Mouse (Mus musculus) midbrain, embryonic 12.5 days (tissue): ENCODE results near the gene Usp35. TPM values are rescaled to one million over a fixed set of nuclear protein-coding genes. Genes with fewer than 3 reads are reported as not detected.

ENCODE experiments used
- ATAC-seq: fragments of 200-750 bp; cut with Nextera tagmentation; 2 replicates; pipeline ENCODE4 v1.8.0; 2017; ENCODE audit warnings: low read depth, moderate TSS enrichment, moderate library complexity; ENCODE audit not compliant: low FRiP score
- H3K27ac ChIP-seq: fragments of 300-500 bp; sonication (generic); replicated peaks from 2 replicates; pipeline ENCODE4 v1.5.1; 2016; ENCODE audit warnings: mild to moderate bottlenecking
- H3K27me3 ChIP-seq: fragments of 300-500 bp; sonication (generic); 2 replicates; pipeline ENCODE4 v1.6.1; 2016; ENCODE audit warnings: mild to moderate bottlenecking
- H3K36me3 ChIP-seq: fragments of 300-500 bp; sonication (generic); 2 replicates; pipeline ENCODE4 v1.6.1; 2016
- H3K4me1 ChIP-seq: fragments of 300-500 bp; sonication (generic); 2 replicates; pipeline ENCODE4 v1.6.1; 2016
- H3K4me2 ChIP-seq: fragments of 300-500 bp; sonication (generic); replicated peaks from 2 replicates; pipeline ENCODE4 v1.6.1; 2016; ENCODE audit warnings: mild to moderate bottlenecking, moderate library complexity
- H3K4me3 ChIP-seq: fragments of 300-500 bp; sonication (generic); 2 replicates; pipeline ENCODE4 v1.5.1; 2016; ENCODE audit warnings: mild to moderate bottlenecking
- H3K9ac ChIP-seq: fragments of 300-500 bp; sonication (generic); replicated peaks from 2 replicates; pipeline ENCODE4 v1.6.1; 2016; ENCODE audit warnings: mild to moderate bottlenecking, moderate library complexity
- H3K9me3 ChIP-seq: fragments of 300-500 bp; sonication (generic); 2 replicates; pipeline ENCODE4 v1.6.1; 2016; ENCODE audit warnings: mild to moderate bottlenecking
- WGBS: fragments of 180-500 bp; shearing (Covaris S2); methylation state at CpG from one replicate; pipeline ENCODE4 v1.1.7; 2016; 5-methylcytosine and 5-hydroxymethylcytosine counted together
- polyA plus RNA-seq: library from polyadenylated mRNA; unstranded; fragments of >200 nt; fragmentation: Nextera tagmentation; extraction: Ambion mirVana; gene quantifications from 2 replicates; pipeline ENCODE4 v1.2.1, GENCODE M21; 2016

The Usp35 gene
- polyA plus RNA-seq, 1 experiment from 2014 or later, result 3.2 TPM

GRCm38 (mm10) chr7:97356253-97356652 lies 24.4 kb upstream of the Usp35 start:
- 80% methylated on average over 5 of the region's 5 CpGs for WGBS
- ATAC-seq, result no peak
- no peak overlapping the region for H3K4me3 ChIP-seq

GRCm38 (mm10) chr7:97355068-97355841 lies 23.4 kb upstream of the Usp35 start:
- Histone ChIP-seq H3K27ac (no peak overlapping the region), H3K4me2 (no peak overlapping the region), H3K9ac (no peak overlapping the region), H3K36me3 (no peaks in the 10 kb centered on the region), H3K27me3 (0 out of 2 replicates have a peak, but pooled peaks cover 3% of the 10 kb centered on the region), H3K4me1 (peaks cover 11% of the 10 kb centered on the region; the same call in 1 of the 2 replicates), H3K4me3 (no peak overlapping the region), H3K9me3 (no peaks in the 10 kb centered on the region)
- 46% methylated on average over 13 of the region's 13 CpGs for WGBS
- ATAC-seq, result no peak

More at GRCm38 (mm10) chr7:97356253-97356652, 24.4 kb upstream of the Usp35 start:
- H3K4me1 ChIP-seq, result peaks cover 6% of the 10 kb centered on the region; the same call in 1 of the 2 replicates
- no peak overlapping the region for H3K4me2 ChIP-seq
- no peak overlapping the region for H3K27ac ChIP-seq
- 0 out of 2 replicates have a peak, but pooled peaks cover 3% of the 10 kb centered on the region for H3K27me3 ChIP-seq
- H3K36me3 ChIP-seq, result no peaks in the 10 kb centered on the region
- no peak overlapping the region for H3K9ac ChIP-seq
- H3K9me3 ChIP-seq, result no peaks in the 10 kb centered on the region

GRCm38 (mm10) chr7:97353356-97353755 lies 21.5 kb upstream of the Usp35 start:
- 0 out of 2 replicates have a peak, but pooled peaks cover 3% of the 10 kb centered on the region for H3K27me3 ChIP-seq
- ATAC-seq, result no peak
- WGBS, result 88% methylated on average over 6 of the region's 6 CpGs
- H3K9ac ChIP-seq, result no peak overlapping the region
- H3K27ac ChIP-seq, result no peak overlapping the region
- no peaks in the 10 kb centered on the region for H3K9me3 ChIP-seq
- H3K4me2 ChIP-seq, result no peak overlapping the region
- peaks cover 9% of the 10 kb centered on the region; the same call in 1 of the 2 replicates for H3K4me1 ChIP-seq
- H3K36me3 ChIP-seq, result no peaks in the 10 kb centered on the region
- no peak overlapping the region for H3K4me3 ChIP-seq

- no peak overlapping the region for H3K9ac ChIP-seq
- H3K27me3 ChIP-seq, result 0 out of 2 replicates have a peak, but pooled peaks cover 3% of the 10 kb centered on the region
- H3K4me3 ChIP-seq, result no peak overlapping the region
- peaks cover 9% of the 10 kb centered on the region; the same call in 1 of the 2 replicates for H3K4me1 ChIP-seq
- H3K4me2 ChIP-seq, result no peak overlapping the region
- WGBS, result 87% methylated on average over 11 of the region's 11 CpGs
- ATAC-seq, result no peak
- H3K9me3 ChIP-seq, result no peaks in the 10 kb centered on the region
- no peak overlapping the region for H3K27ac ChIP-seq
- H3K36me3 ChIP-seq, result 0 out of 2 replicates have a peak, but pooled peaks cover 8% of the 10 kb centered on the region
These were observed 20.1 kb upstream of the Usp35 start for GRCm38 (mm10) chr7:97351792-97352513.

GRCm38 (mm10) chr7:97350891-97351290 lies 19.1 kb upstream of the Usp35 start:
- no peaks in the 10 kb centered on the region for H3K9me3 ChIP-seq
- H3K27me3 ChIP-seq, result 0 out of 2 replicates have a peak, but pooled peaks cover 3% of the 10 kb centered on the region
- peak overlapping the region; percentile 35; the same call in 1 of the 2 replicates for H3K27ac ChIP-seq
- WGBS, result 81% methylated on average over 5 of the region's 5 CpGs
- peaks cover 13% of the 10 kb centered on the region; the same call in 1 of the 2 replicates for H3K4me1 ChIP-seq
- H3K4me3 ChIP-seq, result no peak overlapping the region
- 0 out of 2 replicates have a peak, but pooled peaks cover 8% of the 10 kb centered on the region for H3K36me3 ChIP-seq
- H3K4me2 ChIP-seq, result no peak overlapping the region
- no peak overlapping the region for H3K9ac ChIP-seq
- no peak for ATAC-seq

GRCm38 (mm10) chr7:97349438-97349837 lies 17.6 kb upstream of the Usp35 start:
- ATAC-seq, result no peak
- Histone ChIP-seq H3K4me3 (no peak overlapping the region), H3K9ac (no peak overlapping the region), H3K4me2 (no peak overlapping the region), H3K36me3 (0 out of 2 replicates have a peak, but pooled peaks cover 8% of the 10 kb centered on the region), H3K9me3 (no peaks in the 10 kb centered on the region), H3K27me3 (no peaks in the 10 kb centered on the region), H3K4me1 (peaks cover 10% of the 10 kb centered on the region; the same call in 1 of the 2 replicates), H3K27ac (no peak overlapping the region)
- 85% methylated on average over 6 of the region's 6 CpGs for WGBS

GRCm38 (mm10) chr7:97348836-97349235 lies 17.0 kb upstream of the Usp35 start:
- Histone ChIP-seq H3K4me2 (no peak overlapping the region), H3K27ac (no peak overlapping the region), H3K36me3 (0 out of 2 replicates have a peak, but pooled peaks cover 8% of the 10 kb centered on the region), H3K4me3 (no peak overlapping the region), H3K27me3 (no peaks in the 10 kb centered on the region), H3K9me3 (no peaks in the 10 kb centered on the region), H3K4me1 (peaks cover 10% of the 10 kb centered on the region; the same call in 1 of the 2 replicates), H3K9ac (no peak overlapping the region)
- no peak for ATAC-seq
- WGBS, result 83% methylated on average over 5 of the region's 5 CpGs

- Histone ChIP-seq H3K27me3 (no peaks in the 10 kb centered on the region), H3K36me3 (0 out of 2 replicates have a peak, but pooled peaks cover 8% of the 10 kb centered on the region), H3K4me3 (no peak overlapping the region), H3K9me3 (no peaks in the 10 kb centered on the region), H3K9ac (no peak overlapping the region), H3K4me1 (peaks cover 10% of the 10 kb centered on the region; the same call in 1 of the 2 replicates), H3K27ac (no peak overlapping the region), H3K4me2 (no peak overlapping the region)
- 87% methylated on average over 3 of the region's 3 CpGs for WGBS
- no peak for ATAC-seq
These were observed 16.5 kb upstream of the Usp35 start for GRCm38 (mm10) chr7:97348318-97348717.

- no peak overlapping the region for H3K9ac ChIP-seq
- H3K36me3 ChIP-seq, result 0 out of 2 replicates have a peak, but pooled peaks cover 8% of the 10 kb centered on the region
- no peaks in the 10 kb centered on the region for H3K27me3 ChIP-seq
- H3K4me2 ChIP-seq, result no peak overlapping the region
- H3K9me3 ChIP-seq, result no peaks in the 10 kb centered on the region
- no peak for ATAC-seq
- H3K4me1 ChIP-seq, result peaks cover 10% of the 10 kb centered on the region; the same call in 1 of the 2 replicates
- WGBS, result 97% methylated on average over 15 of the region's 15 CpGs
- H3K4me3 ChIP-seq, result no peak overlapping the region
- H3K27ac ChIP-seq, result no peak overlapping the region
These were observed 15.6 kb upstream of the Usp35 start for GRCm38 (mm10) chr7:97347464-97347863.

- H3K36me3 ChIP-seq, result 0 out of 2 replicates have a peak, but pooled peaks cover 8% of the 10 kb centered on the region
- H3K4me2 ChIP-seq, result no peak overlapping the region
- H3K27ac ChIP-seq, result no peak overlapping the region
- H3K9ac ChIP-seq, result no peak overlapping the region
- no peaks in the 10 kb centered on the region for H3K9me3 ChIP-seq
- 80% methylated on average over 4 of the region's 4 CpGs for WGBS
- ATAC-seq, result no peak
- H3K4me1 ChIP-seq, result peaks cover 10% of the 10 kb centered on the region; the same call in 1 of the 2 replicates
- no peaks in the 10 kb centered on the region for H3K27me3 ChIP-seq
- H3K4me3 ChIP-seq, result no peak overlapping the region
These were observed 15.0 kb upstream of the Usp35 start for GRCm38 (mm10) chr7:97346822-97347166.

- H3K36me3 ChIP-seq, result 0 out of 2 replicates have a peak, but pooled peaks cover 8% of the 10 kb centered on the region
- no peaks in the 10 kb centered on the region for H3K9me3 ChIP-seq
- H3K4me2 ChIP-seq, result no peak overlapping the region
- H3K4me1 ChIP-seq, result peaks cover 9% of the 10 kb centered on the region; the same call in 1 of the 2 replicates
- H3K9ac ChIP-seq, result no peak overlapping the region
- 77% methylated on average over 9 of the region's 9 CpGs for WGBS
- no peak for ATAC-seq
- H3K27ac ChIP-seq, result no peak overlapping the region
- H3K27me3 ChIP-seq, result no peaks in the 10 kb centered on the region
- no peak overlapping the region for H3K4me3 ChIP-seq
These were observed 14.4 kb upstream of the Usp35 start for GRCm38 (mm10) chr7:97346111-97346821.
